Mouse (Mus musculus) spleen, adult 2 months (tissue): Measurements from ENCODE around the gene Sobp.

Experiments
- CTCF ChIP-seq: fragments of 200-500 bp; IDR thresholded peaks from 2 replicates; pipeline ENCODE4 v1.5.1; 2011; ENCODE audit warnings: mild to moderate bottlenecking, inconsistent platforms; ENCODE audit not compliant: insufficient read depth, insufficient read length, insufficient replicate concordance; ENCODE audit errors: extremely low read depth
- POLR2A ChIP-seq: fragments of 200-500 bp; IDR thresholded peaks from 2 replicates; pipeline ENCODE4 v1.6.1; 2011; ENCODE audit warnings: low read depth, low read length, inconsistent platforms

DNA sequence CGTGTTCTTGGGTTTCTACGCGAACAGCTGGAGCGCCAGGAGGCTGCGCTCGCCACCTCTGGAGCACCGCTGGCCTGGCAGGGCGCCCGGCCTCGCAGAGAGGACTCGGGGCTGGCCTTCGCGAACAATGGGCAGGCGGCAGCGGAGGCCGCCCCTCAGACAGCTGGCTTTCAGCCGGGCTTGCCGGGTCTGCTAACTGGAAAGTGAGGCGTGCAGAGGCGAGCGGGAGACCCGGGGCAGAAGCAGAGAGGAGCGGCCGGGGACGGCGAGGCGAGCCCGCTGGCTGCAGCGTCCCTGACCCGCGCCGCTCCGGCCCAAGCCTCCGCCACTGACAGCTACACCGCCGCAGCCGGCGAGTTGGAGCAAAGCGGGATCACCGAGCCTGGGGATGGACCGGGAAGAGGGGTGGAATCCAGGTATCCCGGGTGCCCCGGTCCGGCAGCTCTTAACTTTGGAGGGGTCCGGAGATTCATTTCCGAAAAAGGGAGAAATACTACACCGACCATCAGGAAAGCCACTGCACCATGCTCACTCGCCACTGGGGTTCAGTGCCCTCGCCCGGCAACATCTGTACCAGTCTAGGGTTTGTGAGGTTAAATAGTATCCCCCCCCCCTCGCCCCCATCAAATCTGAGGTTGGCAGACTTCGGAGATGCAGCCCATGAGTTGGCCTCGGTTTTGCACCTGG is 1.0 kb downstream of the Sobp start:
- TF ChIP-seq CTCF (no peak), POLR2A (no peak)
